Mouse (Mus musculus) midbrain, embryonic 13.5 days (tissue): Measurements from ENCODE around the gene Hoxb2. TPM values are rescaled to one million over a fixed set of nuclear protein-coding genes. Genes with fewer than 3 reads are reported as not detected.

Experiments
- ATAC-seq: fragments of 200-750 bp; cut with Nextera tagmentation; 2 replicates; pipeline ENCODE4 v1.8.0; 2017; ENCODE audit warnings: mild to moderate bottlenecking, moderate TSS enrichment, moderate library complexity
- H3K27ac ChIP-seq: fragments of 300-500 bp; sonication (generic); 2 replicates; pipeline ENCODE4 v1.5.1; 2015; ENCODE audit warnings: inconsistent platforms, mild to moderate bottlenecking, moderate library complexity
- H3K27me3 ChIP-seq: fragments of 300-500 bp; sonication (generic); 2 replicates; pipeline ENCODE4 v1.6.1; 2015; ENCODE audit warnings: mild to moderate bottlenecking, inconsistent platforms
- H3K36me3 ChIP-seq: fragments of 300-500 bp; sonication (generic); 2 replicates; pipeline ENCODE4 v1.6.1; 2015; ENCODE audit warnings: mild to moderate bottlenecking, inconsistent platforms
- H3K4me1 ChIP-seq: fragments of 300-500 bp; sonication (generic); replicated peaks from 2 replicates; pipeline ENCODE4 v1.6.1; 2015; ENCODE audit warnings: inconsistent platforms
- H3K4me2 ChIP-seq: fragments of 300-500 bp; sonication (generic); replicated peaks from 2 replicates; pipeline ENCODE4 v1.6.1; 2015; ENCODE audit warnings: moderate library complexity, mild to moderate bottlenecking, inconsistent platforms
- H3K4me3 ChIP-seq: fragments of 300-500 bp; sonication (generic); replicated peaks from 2 replicates; pipeline ENCODE4 v1.5.1; 2015; ENCODE audit warnings: mild to moderate bottlenecking, inconsistent platforms
- H3K9ac ChIP-seq: fragments of 300-500 bp; sonication (generic); replicated peaks from 2 replicates; pipeline ENCODE4 v1.6.1; 2015; ENCODE audit warnings: mild to moderate bottlenecking, inconsistent platforms
- H3K9me3 ChIP-seq: fragments of 300-500 bp; sonication (generic); 2 replicates; pipeline ENCODE4 v1.6.1; 2016; ENCODE audit warnings: mild to moderate bottlenecking, inconsistent platforms
- WGBS: fragments of 180-500 bp; shearing (Covaris S2); methylation state at CpG from one replicate; pipeline ENCODE4 v1.1.7; 2015; 5-methylcytosine and 5-hydroxymethylcytosine counted together
- polyA plus RNA-seq: library from polyadenylated mRNA; unstranded; fragments of >200 nt; fragmentation: Nextera tagmentation; extraction: Ambion mirVana; gene quantifications from 2 replicates; pipeline ENCODE4 v1.2.1, GENCODE M21; 2015

Gene Hoxb2
- polyA plus RNA-seq, 1 experiment from 2014 or later, result 0.19 TPM

DNA sequence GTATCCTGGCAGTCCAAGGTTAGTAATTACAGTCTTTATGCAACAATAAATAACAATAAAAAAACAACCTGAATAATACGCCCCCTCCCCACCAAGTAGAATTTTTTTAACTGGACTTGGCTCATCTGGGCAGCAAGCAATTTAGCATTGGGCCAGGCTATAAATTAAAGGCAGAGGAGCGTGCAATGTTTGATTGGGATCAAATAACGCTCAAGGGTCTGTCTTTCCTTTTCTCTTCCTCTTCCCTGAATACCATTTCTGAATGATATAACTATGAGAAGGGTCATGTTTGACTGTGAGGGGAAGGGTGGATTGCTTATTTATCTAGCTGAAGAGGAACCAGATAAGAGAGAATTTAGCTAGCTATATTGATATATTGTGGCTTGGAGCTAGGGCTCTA lies 1.3 kb upstream of the Hoxb2 start:
- no peak overlapping the region for H3K4me2 ChIP-seq
- no peak overlapping the region for H3K27ac ChIP-seq
- ATAC-seq, result no peak
- WGBS, result 7% methylated on average over 3 of the region's 3 CpGs
- H3K27me3 ChIP-seq, result peaks cover 96% of the 10 kb centered on the region
- H3K9ac ChIP-seq, result no peak overlapping the region
- no peaks in the 10 kb centered on the region for H3K9me3 ChIP-seq
- no peak overlapping the region for H3K4me3 ChIP-seq
- no peaks in the 10 kb centered on the region for H3K36me3 ChIP-seq
- 0 out of 2 replicates have a peak, but pooled peaks cover 7% of the 10 kb centered on the region for H3K4me1 ChIP-seq

DNA sequence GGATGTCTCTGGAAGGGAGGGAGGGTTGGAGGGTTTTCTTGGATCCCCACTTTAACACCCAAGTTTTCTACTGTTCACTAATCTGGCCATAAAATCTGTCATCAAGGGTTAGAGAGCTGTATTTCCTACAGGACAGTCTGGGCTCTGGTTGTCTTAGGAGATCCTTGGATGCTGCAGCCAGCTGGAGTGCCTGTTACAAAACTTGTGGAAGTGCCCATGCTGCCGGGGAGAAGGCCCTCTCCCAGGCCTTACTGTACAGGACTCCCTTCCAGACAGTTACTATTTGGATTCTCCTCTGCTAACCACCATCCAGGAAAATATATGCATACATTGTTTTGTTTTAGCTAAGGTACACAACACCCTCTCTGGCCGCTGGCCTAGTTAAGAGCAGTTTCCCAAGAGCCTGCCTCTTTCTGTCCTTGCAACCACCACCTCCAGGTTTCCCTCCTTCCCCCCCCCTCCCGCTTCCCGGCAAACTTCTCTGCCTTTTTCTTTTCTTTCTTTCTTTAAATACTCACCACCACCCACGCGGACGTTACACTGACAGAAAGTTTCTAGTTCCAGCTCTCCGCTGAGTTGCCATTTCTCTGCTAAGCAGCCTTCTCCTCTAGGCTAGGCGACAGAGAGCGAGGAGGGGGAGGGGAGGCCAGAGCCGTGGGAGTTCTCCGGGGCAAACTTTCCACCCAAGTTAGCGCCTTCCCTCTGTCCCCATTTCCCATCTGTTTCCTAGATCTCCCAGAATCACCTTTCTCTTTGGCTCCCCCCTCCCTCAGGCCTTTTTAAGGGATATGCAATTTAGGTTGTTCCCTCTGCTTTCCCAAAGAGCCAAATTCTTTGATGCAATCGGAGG lies 609 bp upstream of the Hoxb2 start:
- H3K4me3 ChIP-seq, result no peak overlapping the region
- no peak overlapping the region for H3K27ac ChIP-seq
- H3K9me3 ChIP-seq, result no peaks in the 10 kb centered on the region
- no peak for ATAC-seq
- peaks cover 13% of the 10 kb centered on the region; the same call in 1 of the 2 replicates for H3K4me1 ChIP-seq
- no peak overlapping the region for H3K9ac ChIP-seq
- no peaks in the 10 kb centered on the region for H3K36me3 ChIP-seq
- H3K4me2 ChIP-seq, result no peak overlapping the region
- under 1% methylated on average over 14 of the region's 14 CpGs for WGBS
- H3K27me3 ChIP-seq, result peaks cover 96% of the 10 kb centered on the region

DNA sequence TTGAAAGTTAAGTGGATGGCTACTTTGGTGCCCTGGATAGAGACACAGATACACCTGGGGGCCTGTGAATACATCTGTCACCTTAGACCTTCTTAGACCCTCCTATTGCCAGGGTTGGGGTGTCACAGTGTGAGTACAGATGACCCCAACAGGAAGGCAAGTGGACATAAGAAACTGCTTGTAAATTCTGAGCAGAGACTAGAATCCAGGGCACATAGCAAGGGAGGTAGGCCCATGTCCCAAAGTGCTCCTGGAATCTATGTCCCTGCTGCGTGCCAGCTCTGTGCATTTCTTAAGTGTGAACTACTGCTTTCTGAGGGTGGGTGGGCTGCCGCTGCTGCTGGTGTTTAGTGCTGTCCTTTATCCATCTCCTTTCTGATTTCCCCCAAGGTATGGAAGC lies 466 bp downstream of the Hoxb2 start:
- H3K9ac ChIP-seq, result no peak overlapping the region
- H3K4me2 ChIP-seq, result no peak overlapping the region
- H3K36me3 ChIP-seq, result no peaks in the 10 kb centered on the region
- H3K27ac ChIP-seq, result no peak overlapping the region
- 0% methylated on average over 2 of the region's 2 CpGs for WGBS
- peaks cover 10% of the 10 kb centered on the region; the same call in 1 of the 2 replicates for H3K4me1 ChIP-seq
- no peaks in the 10 kb centered on the region for H3K9me3 ChIP-seq
- ATAC-seq, result no peak
- H3K4me3 ChIP-seq, result no peak overlapping the region
- peaks cover 93% of the 10 kb centered on the region for H3K27me3 ChIP-seq

DNA sequence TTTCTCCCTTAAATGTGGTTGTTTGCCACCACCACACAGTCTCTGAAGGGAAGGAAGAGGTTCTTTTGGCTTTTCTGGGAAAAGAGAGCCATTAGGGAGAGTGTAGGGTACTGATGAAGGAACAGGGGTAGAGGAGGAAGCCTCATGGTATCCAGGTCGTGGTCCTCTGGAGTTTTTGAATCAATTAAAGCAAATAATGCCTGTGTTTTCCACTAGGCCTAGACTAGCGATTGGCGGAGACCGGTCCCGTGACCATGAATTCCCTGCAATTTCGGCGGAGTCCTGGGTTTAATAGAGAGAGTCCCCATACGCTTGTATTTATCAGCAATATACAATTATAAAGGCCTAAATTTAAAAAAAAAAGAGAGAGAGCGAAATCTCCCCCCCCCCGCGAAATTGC lies 987 bp downstream of the Hoxb2 start:
- ATAC-seq, result no peak
- H3K4me2 ChIP-seq, result no peak overlapping the region
- H3K4me1 ChIP-seq, result peaks cover 10% of the 10 kb centered on the region; the same call in 1 of the 2 replicates
- no peak overlapping the region for H3K9ac ChIP-seq
- no peaks in the 10 kb centered on the region for H3K9me3 ChIP-seq
- no peak overlapping the region for H3K4me3 ChIP-seq
- no peak overlapping the region for H3K27ac ChIP-seq
- under 1% methylated on average over 11 of the region's 11 CpGs for WGBS
- H3K36me3 ChIP-seq, result no peaks in the 10 kb centered on the region
- peaks cover 93% of the 10 kb centered on the region for H3K27me3 ChIP-seq

DNA sequence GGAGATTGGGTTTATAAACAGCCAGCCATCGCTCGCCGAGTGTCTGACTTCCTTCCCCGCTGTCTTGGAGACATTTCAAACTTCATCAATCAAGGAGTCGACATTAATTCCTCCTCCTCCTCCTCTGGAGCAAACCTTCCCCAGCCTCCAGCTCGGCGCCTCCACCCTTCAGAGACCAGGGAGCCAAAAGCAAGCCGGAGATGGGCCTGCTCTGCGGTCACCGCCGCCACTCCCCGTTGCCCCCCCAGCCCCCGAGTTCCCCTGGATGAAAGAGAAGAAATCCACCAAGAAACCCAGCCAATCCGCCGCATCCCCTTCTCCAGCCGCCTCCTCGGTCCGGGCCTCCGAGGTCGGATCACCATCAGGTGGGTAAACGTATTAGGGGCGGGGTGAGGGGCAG lies 1.5 kb downstream of the Hoxb2 start:
- WGBS, result under 1% methylated on average over 22 of the region's 22 CpGs
- no peak overlapping the region for H3K4me2 ChIP-seq
- no peaks in the 10 kb centered on the region for H3K9me3 ChIP-seq
- H3K4me1 ChIP-seq, result peaks cover 10% of the 10 kb centered on the region; the same call in 1 of the 2 replicates
- H3K27me3 ChIP-seq, result peaks cover 93% of the 10 kb centered on the region
- no peak overlapping the region for H3K27ac ChIP-seq
- H3K9ac ChIP-seq, result no peak overlapping the region
- ATAC-seq, result no peak
- H3K4me3 ChIP-seq, result no peak overlapping the region
- H3K36me3 ChIP-seq, result no peaks in the 10 kb centered on the region

DNA sequence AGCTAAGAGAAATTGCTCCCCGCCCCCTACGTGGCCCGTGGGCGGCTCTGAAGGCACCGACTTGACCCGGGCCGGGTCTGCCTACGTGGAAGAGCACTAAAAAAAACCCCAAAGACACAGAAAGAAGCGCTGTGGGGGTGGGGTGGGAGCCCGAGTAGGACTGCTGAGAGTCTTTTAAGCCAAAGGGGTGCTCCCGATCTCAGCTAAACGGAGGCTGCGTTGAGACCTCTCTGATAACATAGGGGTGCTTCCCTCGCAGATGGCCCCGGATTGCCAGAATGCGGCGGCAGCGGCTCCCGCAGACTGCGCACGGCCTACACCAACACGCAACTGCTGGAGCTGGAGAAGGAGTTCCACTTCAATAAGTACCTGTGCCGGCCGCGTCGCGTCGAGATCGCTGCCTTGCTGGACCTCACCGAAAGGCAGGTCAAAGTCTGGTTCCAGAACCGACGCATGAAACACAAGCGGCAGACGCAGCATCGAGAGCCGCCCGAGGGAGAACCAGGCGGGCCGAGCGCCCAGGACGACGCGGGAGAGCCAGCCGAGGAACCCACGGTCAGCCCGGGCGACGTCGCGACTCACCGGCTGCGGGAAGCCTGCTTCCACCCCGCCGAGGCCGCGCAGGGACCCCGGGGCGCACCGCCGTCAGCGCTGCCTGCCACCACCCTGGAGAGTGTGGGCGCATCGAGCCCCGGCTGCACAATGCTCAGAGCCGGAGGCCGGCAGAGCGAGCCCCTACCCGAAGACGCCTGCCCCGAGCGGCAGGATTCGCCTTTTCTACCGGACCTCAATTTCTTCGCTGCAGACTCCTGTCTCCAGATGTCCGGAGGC lies 2.6 kb downstream of the Hoxb2 start:
- Histone ChIP-seq H3K4me1 (peaks cover 10% of the 10 kb centered on the region; the same call in 1 of the 2 replicates), H3K27ac (no peak overlapping the region), H3K9me3 (no peaks in the 10 kb centered on the region), H3K9ac (no peak overlapping the region), H3K4me2 (no peak overlapping the region), H3K27me3 (peaks cover 96% of the 10 kb centered on the region), H3K36me3 (no peaks in the 10 kb centered on the region), H3K4me3 (no peak overlapping the region)
- ATAC-seq, result no peak
- WGBS, result under 1% methylated on average over 75 of the region's 75 CpGs

DNA sequence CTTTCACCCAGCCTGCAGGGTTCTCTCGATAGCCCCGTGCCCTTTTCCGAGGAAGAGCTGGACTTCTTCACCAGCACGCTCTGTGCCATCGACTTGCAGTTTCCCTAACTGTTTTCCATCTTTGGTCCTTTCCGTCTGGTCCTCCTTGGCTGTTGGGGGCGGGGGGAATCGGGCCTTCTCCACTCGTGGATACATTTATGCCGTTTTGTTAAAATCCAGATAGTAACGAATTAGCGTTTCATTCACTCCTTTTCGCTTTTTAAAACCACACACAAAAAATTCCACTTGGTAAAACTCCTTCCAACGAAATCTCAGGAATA lies 3.2 kb downstream of the Hoxb2 start:
- no peak overlapping the region for H3K4me3 ChIP-seq
- H3K9me3 ChIP-seq, result no peaks in the 10 kb centered on the region
- no peak overlapping the region for H3K9ac ChIP-seq
- peaks cover 96% of the 10 kb centered on the region for H3K27me3 ChIP-seq
- ATAC-seq, result no peak
- WGBS, result under 1% methylated on average over 14 of the region's 14 CpGs
- H3K4me1 ChIP-seq, result peaks cover 10% of the 10 kb centered on the region; the same call in 1 of the 2 replicates
- no peak overlapping the region for H3K27ac ChIP-seq
- no peaks in the 10 kb centered on the region for H3K36me3 ChIP-seq
- no peak overlapping the region for H3K4me2 ChIP-seq

DNA sequence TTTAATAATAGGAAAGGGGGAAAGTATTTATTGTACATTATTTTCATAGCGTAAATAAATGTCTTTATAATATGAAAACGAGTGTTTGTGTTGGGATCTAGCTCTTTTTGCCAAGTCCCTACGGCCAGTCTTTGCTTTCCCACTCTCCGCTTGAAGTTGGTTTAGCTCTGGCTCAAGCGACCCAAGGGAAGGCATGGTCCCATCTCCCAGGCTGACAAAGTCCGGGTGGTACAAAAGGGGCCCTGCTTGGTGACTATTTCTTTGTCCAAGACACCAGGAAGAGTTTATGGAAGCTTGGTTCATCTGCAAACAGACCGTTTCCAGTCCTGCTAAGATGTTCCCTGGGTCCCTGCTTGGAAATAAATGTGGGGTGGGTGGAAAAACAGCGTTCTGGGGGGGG lies 3.6 kb downstream of the Hoxb2 start:
- Histone ChIP-seq H3K27me3 (peaks cover 96% of the 10 kb centered on the region), H3K4me1 (peaks cover 10% of the 10 kb centered on the region; the same call in 1 of the 2 replicates), H3K9me3 (no peaks in the 10 kb centered on the region), H3K36me3 (no peaks in the 10 kb centered on the region), H3K9ac (no peak overlapping the region), H3K4me2 (no peak overlapping the region), H3K4me3 (no peak overlapping the region), H3K27ac (no peak overlapping the region)
- WGBS, result 3% methylated on average over 8 of the region's 8 CpGs
- ATAC-seq, result no peak

DNA sequence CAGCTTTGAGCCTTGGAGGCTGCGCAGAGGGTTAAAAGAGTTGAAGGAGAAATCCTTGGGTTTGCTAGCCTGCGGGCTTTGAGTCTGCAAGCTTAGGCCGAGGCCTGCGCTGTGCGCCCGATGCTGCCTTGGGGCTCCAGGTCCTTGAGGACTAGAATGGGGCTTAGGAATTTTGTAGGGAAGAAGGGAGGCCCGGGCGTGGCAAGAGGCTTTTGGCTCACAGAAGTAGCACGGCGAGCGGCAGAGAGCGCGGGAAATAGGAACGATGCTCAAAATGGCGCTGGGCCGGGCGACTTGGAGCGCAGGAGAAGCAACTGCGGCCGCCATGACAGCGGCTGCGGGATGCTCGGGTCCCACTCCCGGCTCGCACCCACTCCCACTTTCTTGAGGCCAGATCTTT lies 4.1 kb downstream of the Hoxb2 start:
- Histone ChIP-seq H3K27me3 (peaks cover 94% of the 10 kb centered on the region), H3K9ac (no peak overlapping the region), H3K9me3 (no peaks in the 10 kb centered on the region), H3K27ac (no peak overlapping the region), H3K36me3 (no peaks in the 10 kb centered on the region), H3K4me3 (0 out of 2 replicates have a peak overlapping the region, but pooled peaks have one; percentile 8), H3K4me2 (0 out of 2 replicates have a peak overlapping the region, but pooled peaks have one; percentile 21), H3K4me1 (peaks cover 10% of the 10 kb centered on the region; the same call in 1 of the 2 replicates)
- no peak for ATAC-seq
- WGBS, result 0% methylated on average over 25 of the region's 25 CpGs

DNA sequence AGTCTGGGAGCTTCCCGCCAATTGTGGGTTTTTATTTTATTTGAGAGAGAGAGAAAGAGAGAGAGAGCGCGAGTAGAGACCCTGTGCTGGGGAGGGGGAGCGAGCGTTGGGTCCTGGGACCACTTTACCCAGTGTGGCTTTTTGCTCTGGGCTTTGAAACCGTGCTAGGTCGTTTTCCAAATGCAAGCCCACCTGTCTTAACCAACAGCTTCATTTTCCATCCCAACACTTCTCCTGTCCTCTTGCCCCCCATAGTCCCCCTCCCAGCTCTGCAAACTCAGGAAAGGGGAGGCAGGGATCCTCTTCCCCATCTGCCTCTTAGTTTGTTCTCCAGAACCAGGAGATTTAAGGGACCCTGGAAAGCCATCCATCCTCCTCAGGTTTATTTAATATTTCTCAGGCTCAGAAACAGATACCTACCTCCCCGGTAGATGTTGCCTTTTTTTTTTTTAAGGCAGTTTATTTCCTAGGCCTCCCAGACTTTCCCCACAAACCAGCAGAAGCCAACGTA lies 4.5 kb downstream of the Hoxb2 start:
- ATAC-seq, result no peak
- H3K27me3 ChIP-seq, result peaks cover 94% of the 10 kb centered on the region
- H3K9me3 ChIP-seq, result no peaks in the 10 kb centered on the region
- 2% methylated on average over 9 of the region's 9 CpGs for WGBS
- no peak overlapping the region for H3K4me3 ChIP-seq
- peaks cover 10% of the 10 kb centered on the region; the same call in 1 of the 2 replicates for H3K4me1 ChIP-seq
- H3K36me3 ChIP-seq, result no peaks in the 10 kb centered on the region
- no peak overlapping the region for H3K9ac ChIP-seq
- H3K27ac ChIP-seq, result no peak overlapping the region
- H3K4me2 ChIP-seq, result 0 out of 2 replicates have a peak overlapping the region, but pooled peaks have one; percentile 21

DNA sequence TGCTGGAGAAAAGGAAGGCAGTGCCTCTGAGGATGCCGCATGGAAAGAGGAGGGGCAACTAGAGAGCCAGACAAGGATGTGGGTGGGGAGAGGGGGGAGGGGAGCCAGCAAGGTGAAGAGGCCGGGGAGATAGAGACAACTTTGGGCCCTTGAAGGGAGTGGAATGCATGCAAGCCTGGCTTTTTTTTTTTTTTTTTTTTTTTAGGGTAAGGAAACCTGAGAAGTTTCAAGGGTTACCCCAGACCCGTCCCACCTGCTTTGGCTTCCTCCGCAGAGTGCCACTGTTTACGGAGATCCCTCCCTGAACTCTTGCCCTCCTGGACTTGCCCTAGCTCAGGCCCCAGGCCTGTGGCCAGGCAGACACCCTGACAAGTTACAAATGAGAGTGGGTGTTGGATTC lies 13.5 kb downstream of the Hoxb2 start:
- Histone ChIP-seq H3K27ac (no peak overlapping the region), H3K36me3 (no peaks in the 10 kb centered on the region), H3K4me1 (no peaks in the 10 kb centered on the region), H3K4me2 (no peak overlapping the region), H3K4me3 (no peak overlapping the region), H3K9ac (no peak overlapping the region), H3K9me3 (no peaks in the 10 kb centered on the region), H3K27me3 (peaks cover 94% of the 10 kb centered on the region)
- no peak for ATAC-seq
- 3% methylated on average over 5 of the region's 5 CpGs for WGBS
